Mouse (Mus musculus) testis, postnatal 10 days (tissue): ENCODE data around the gene Hepacam.

Experiments
- DNase-seq: peaks from one replicate; pipeline ENCODE4 v3.0.0; 2021; ENCODE audit warnings: low spot score

Gene Hepacam

GRCm38 (mm10) chr9:37367301-37368080 lies at the start of gene Hepacam:
Gene Hepacam (plus strand): TSS chr9:37367351.
- DNase-seq, result no peak

GRCm38 (mm10) chr9:37329456-37329855 lies 37.7 kb upstream of the Hepacam start:
- no peak for DNase-seq

GRCm38 (mm10) chr9:37345406-37345805 lies 21.7 kb upstream of the Hepacam start:
- no peak for DNase-seq

- DNase-seq, result no peak
Observed at GRCm38 (mm10) chr9:37347184-37347987, 19.8 kb upstream of the Hepacam start.

- peak; percentile 96 for DNase-seq
Observed at GRCm38 (mm10) chr9:37347988-37348642, 19.0 kb upstream of the Hepacam start, which contains the start of gene Ccdc15. Gene Ccdc15 (minus strand): TSS chr9:37348432.

- DNase-seq, result no peak
Observed at GRCm38 (mm10) chr9:37349050-37349449, 18.1 kb upstream of the Hepacam start.

GRCm38 (mm10) chr9:37351266-37351665 lies 15.9 kb upstream of the Hepacam start:
- no peak for DNase-seq

DNA sequence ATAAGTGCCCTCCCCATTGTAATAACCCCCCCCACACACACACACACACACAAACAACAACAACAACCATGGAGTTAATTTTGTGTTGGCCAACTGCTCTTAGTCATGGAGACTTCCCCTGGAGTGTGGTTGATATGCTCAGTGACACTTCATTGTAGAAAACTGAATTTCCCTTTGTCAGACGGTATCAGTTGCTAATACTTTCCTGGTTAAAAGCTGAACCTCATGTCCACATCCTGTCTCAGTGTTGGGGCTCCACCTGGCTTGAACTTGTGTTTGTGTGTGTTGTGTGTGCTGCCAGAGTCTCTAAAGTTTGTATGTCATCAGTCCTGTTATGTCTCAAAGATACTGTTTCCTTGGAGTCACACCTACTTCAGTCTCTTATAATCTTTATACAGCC lies 12.7 kb upstream of the Hepacam start:
- no peak for DNase-seq

GRCm38 (mm10) chr9:37358713-37359330 lies 8.3 kb upstream of the Hepacam start:
- DNase-seq, result no peak

GRCm38 (mm10) chr9:37359331-37360220 lies 7.6 kb upstream of the Hepacam start:
- peak; percentile 48 for DNase-seq

DNA sequence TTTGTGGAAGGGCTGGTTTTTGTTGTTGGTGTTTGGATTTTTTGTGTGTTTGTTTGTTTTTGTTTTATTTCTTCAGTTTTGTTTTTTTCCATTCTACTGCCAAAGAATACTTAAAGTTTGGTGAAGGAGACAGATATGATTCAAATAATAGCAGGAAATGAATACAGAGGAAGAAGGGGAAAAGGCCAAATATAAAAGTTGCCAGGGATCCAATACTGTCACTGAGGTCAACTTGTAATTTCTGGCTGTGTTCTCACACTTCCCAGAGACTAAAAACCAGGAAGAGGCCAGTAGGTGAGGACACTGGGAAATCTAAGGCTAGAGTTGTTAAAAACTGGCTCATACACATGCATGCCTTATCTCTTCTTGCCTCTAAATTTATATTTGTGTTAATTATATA lies 5.1 kb upstream of the Hepacam start:
- no peak for DNase-seq

DNA sequence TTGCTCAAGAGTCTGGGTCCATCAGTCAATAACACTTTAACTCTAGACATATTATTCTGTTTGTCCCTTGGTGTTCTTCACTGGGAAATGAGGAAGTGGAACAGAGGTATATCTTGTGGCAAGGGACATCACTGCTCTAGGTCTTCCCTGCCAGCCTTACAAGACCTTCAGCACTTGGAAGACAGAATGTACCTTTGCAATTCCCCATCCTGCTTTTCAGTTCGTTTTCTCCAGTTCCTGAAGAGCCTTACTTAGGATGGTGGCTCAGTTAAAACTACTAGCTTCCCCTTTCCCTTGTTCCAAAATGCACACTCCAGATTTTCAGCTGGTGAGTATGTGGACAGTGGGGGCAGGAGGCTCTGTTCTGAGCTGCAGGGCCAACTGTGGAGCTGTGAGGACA lies 4.3 kb upstream of the Hepacam start:
- DNase-seq, result no peak

DNA sequence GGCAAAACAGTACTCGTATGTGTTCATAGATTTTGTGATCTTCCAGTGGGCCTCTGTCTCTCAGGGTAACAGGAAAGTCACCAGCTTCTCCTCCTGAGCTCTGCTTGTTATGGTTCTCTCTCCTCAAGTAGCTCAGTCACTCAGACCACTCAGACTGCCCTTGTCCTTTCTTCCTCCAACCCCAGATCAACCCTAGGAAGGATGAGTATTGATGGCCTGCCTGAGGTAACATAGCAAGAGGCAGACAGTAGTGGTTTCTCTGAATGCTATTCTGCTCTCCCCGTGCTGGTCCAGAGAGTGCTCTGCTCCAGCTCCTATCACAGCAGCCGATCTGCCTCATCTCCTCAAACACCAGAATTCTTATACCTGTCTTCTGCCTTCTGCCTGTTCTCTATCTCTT lies 3.6 kb upstream of the Hepacam start:
- no peak for DNase-seq

DNA sequence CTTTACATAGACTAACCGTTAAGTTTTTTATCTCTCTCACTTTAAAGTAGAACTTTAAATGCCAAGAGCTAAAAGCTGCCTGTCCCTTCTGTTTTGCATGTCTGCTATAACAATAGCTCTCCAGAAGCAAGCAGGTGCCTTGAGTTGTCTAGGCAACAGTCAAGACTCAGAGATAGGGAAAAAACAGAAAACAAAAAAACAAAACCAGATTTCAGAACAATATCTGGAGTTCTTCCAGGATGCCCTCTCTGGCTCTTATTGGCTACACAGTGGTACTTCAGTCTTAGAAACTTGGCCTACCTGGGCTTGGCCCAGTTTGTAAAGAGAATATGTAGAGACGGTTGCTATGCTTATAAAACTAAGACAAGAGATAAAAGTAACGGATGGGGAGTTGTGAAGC lies 2.8 kb upstream of the Hepacam start:
- no peak for DNase-seq

DNA sequence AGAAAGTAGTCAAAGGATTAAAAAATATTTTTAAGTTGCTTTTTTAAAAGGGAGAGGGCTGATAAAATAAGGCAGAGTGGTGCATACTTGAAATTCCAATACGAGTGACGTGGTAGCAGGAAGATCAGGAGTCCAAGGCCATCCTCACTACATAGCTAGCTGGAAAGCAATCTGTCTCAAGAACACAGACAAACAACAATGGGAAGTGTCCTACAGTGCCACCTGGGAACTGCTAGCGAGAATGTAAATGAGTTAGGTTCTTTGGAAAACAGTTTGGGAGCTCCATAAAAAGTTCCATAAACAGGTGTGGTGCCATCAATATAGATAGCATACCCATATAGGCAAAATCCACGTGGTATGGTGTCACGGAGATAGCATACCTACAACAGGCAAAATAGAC lies 1.4 kb upstream of the Hepacam start:
- no peak for DNase-seq

DNA sequence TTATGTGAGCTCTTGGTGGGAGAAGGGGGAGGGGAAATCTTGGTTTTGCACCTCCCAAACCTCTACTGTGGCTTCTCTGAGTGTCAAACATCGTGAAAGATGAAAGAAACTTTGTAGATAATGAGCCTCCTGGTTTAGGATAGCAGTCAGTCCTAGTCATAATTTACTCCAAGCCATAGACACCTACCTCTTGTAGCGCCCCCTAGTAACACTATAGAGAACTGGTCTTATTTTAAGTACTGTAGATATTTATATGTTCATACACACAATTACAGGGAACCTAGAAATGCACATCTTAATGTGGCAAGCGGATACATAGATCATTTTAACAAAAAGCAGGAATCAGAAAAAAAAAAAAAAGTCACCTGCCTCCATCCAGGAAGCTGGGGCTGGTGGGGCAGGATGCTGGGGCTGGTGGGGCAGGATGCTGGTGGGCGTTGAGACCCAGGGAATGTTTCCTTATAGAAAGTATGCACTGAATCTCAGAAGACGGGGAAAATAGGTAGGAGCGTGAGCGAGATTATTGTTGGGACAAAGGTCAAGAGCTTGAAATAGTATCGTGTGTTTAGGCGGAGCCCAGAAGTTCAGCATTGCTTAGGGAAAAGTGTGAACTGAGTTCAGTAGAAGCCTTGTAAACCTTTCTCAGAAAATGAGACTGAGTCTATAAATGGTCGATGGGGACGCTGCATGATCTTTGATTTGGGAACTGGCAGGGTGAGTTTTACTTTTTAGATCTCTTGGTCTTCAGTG lies 1.1 kb downstream of the Hepacam start:
- no peak for DNase-seq

- DNase-seq, result no peak
Observed at GRCm38 (mm10) chr9:37368860-37369259, 1.7 kb downstream of the Hepacam start.

DNA sequence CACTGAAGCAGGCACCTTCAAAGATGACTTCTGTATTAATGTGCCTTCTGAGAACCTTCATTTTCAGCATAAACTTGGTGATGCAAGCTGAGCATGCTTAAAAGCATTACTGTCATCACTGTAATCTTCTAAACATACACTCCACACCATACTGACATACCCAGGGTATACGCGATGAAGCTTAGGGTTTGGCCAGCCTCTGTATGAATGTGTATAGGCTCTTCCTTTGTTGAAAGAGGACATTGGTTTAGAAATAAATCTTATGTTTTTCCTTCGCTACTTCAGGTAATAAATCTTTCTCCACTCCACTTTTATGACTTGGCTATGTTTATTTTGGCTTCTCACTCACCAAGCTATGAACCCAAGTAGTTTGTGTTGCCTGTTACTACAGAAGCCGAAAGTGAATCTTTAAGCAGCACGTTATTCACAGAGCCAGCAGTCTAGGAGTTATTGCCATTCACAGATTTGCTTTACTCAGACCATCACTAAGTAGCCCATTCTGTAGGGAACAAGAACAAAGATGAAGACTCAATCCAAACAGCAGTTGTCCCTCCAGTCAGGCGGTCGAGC lies 4.2 kb downstream of the Hepacam start:
- no peak for DNase-seq

- DNase-seq, result no peak
Observed at GRCm38 (mm10) chr9:37375718-37376117, 8.6 kb downstream of the Hepacam start.

DNA sequence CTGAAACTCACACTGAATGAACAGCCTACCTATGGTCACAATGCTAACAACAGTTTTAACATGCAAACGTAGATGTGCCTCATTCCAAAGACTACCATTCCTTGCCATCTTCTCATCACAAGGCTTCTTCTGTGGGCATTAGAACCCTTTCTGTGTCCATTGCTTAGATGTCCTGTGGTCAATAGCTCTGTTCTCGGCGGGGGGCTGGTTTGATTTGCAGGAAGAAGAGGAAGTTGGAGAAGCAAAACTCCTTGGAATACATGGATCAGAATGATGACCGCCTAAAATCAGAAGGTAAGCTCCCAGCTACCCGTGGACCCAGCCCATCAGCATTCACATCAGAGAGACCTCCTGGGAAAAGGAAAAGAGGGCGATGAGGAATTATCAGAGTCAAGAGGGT lies 16.0 kb downstream of the Hepacam start:
- no peak for DNase-seq
